Mouse (Mus musculus) heart, adult 2 months (tissue): ENCODE data around the gene Nckap5. TPM values are rescaled to one million over a fixed set of nuclear protein-coding genes. Genes with fewer than 3 reads are reported as not detected.

Source experiments
- DNase-seq, 2 experiments: peaks; one replicate each; pipeline ENCODE4 v3.0.0; 2021
- H3K27ac ChIP-seq: fragments of 200-600 bp; 2 replicates; pipeline ENCODE4 v1.8.1; 2022
- H3K27me3 ChIP-seq: fragments of 200-500 bp; 2 replicates; pipeline ENCODE4 v1.6.1; 2012; ENCODE audit warnings: mild to moderate bottlenecking, low read length, inconsistent platforms, mixed read lengths; ENCODE audit not compliant: control insufficient read depth, insufficient read depth
- H3K36me3 ChIP-seq: fragments of 200-500 bp; 2 replicates; pipeline ENCODE4 v1.6.1; 2012; ENCODE audit warnings: low read length, inconsistent platforms; ENCODE audit not compliant: control insufficient read depth, insufficient read depth
- H3K4me1 ChIP-seq: fragments of 200-500 bp; 2 replicates; pipeline ENCODE4 v1.6.1; 2011; ENCODE audit warnings: low read length; ENCODE audit not compliant: control insufficient read depth, insufficient read depth
- H3K4me3 ChIP-seq: fragments of 200-600 bp; 2 replicates; pipeline ENCODE4 v1.8.1; 2022
- H3K79me2 ChIP-seq: fragments of 200-500 bp; replicated peaks from 2 replicates; pipeline ENCODE4 v1.6.1; 2012; ENCODE audit warnings: mild to moderate bottlenecking, inconsistent platforms, low read length, moderate library complexity, mixed read lengths; ENCODE audit not compliant: control insufficient read depth, insufficient read depth
- H3K9ac ChIP-seq: fragments of 200-500 bp; 2 replicates; pipeline ENCODE4 v1.6.1; 2012; ENCODE audit warnings: low read depth, mild to moderate bottlenecking, control low read depth, inconsistent platforms, low read length, mixed read lengths
- CTCF ChIP-seq: fragments of 200-600 bp; IDR thresholded peaks from 2 replicates; pipeline ENCODE4 v1.8.1; 2022; ENCODE audit warnings: antibody characterized with exemption, mild to moderate bottlenecking, moderate library complexity
- EP300 ChIP-seq: fragments of 200-500 bp; IDR thresholded peaks from 2 replicates; pipeline ENCODE4 v1.6.1; 2011; ENCODE audit warnings: low read depth, low read length, control low read depth; ENCODE audit not compliant: insufficient read depth
- POLR2A ChIP-seq: fragments of 200-500 bp; IDR thresholded peaks from 2 replicates; pipeline ENCODE4 v1.6.1; 2011; ENCODE audit warnings: mild to moderate bottlenecking, low read depth, low read length, control low read depth; ENCODE audit not compliant: insufficient read depth
- WGBS: fragments of 180-500 bp; shearing (Covaris S2); methylation state at CpG from one replicate; pipeline ENCODE4 v1.1.7; 2018; 5-methylcytosine and 5-hydroxymethylcytosine counted together
- intact Hi-C: fragments of 180-260 bp; cut with DNase I; formaldehyde crosslinking; loops from one replicate; pipeline ENCODE4 v1.15.1; 2025
- polyA plus RNA-seq: library from polyadenylated mRNA; depleted of rRNA; stranded (reverse); fragments of >200 nt; gene quantifications from 2 replicates; pipeline ENCODE4 v1.2.3, GENCODE M21; 2012
- total RNA-seq, 2 experiments: library from RNA; stranded (reverse); gene quantifications; 2 replicates each; pipeline ENCODE4 v1.2.3; 2021

The Nckap5 gene
- total and polyA plus RNA-seq, 3 experiments, result 2.8 to 9.6 (median 6.0) TPM

DNA sequence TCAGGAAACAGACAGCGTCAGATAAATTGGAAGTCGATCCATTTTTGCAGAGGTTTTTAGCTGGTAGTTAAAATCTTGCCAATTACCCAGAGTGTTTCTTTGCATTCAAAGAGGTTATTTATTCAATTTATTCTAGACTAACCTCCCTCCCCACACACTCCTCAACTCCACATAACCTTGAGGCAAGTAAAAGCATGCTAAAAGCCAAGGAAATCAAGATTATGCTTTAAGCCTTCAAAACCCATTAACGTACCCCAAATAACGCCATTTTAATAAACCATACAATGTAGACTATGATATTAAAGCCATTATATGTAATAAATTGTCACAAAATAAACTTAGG is 129.7 kb downstream of the Nckap5 start:
- Histone ChIP-seq H3K4me1 (no peaks in the 10 kb centered on the region), H3K9ac (no peak overlapping the region), H3K36me3 (no peaks in the 10 kb centered on the region), H3K27me3 (no peaks in the 10 kb centered on the region), H3K27ac (no peak overlapping the region), H3K4me3 (no peak overlapping the region), H3K79me2 (no peaks in the 10 kb centered on the region)
- intact Hi-C loops, result no loop called here
- TF ChIP-seq EP300, result no peak
- no peak for TF ChIP-seq CTCF
- TF ChIP-seq POLR2A, result no peak
- DNase-seq, result no peak
- WGBS, result 81% methylated on average over 4 of the region's 4 CpGs

- WGBS, result 83% methylated on average over 8 of the region's 8 CpGs
- intact Hi-C loops, result no loop called here
- Histone ChIP-seq H3K79me2 (no peaks in the 10 kb centered on the region), H3K4me1 (no peaks in the 10 kb centered on the region), H3K36me3 (no peaks in the 10 kb centered on the region), H3K27me3 (no peaks in the 10 kb centered on the region), H3K4me3 (no peak overlapping the region), H3K9ac (no peak overlapping the region), H3K27ac (no peak overlapping the region)
- TF ChIP-seq POLR2A (no peak), EP300 (no peak), CTCF (no peak)
- DNase-seq, result no peak
These were observed 130.3 kb downstream of the Nckap5 start for GRCm38 (mm10) chr1:126700063-126700977.

- WGBS, result 87% methylated on average over 7 of the region's 7 CpGs
- intact Hi-C loops, result no loop called here
- no peak overlapping the region for H3K4me3 ChIP-seq
These were observed 137.0 kb downstream of the Nckap5 start for GRCm38 (mm10) chr1:126693585-126693984.

DNA sequence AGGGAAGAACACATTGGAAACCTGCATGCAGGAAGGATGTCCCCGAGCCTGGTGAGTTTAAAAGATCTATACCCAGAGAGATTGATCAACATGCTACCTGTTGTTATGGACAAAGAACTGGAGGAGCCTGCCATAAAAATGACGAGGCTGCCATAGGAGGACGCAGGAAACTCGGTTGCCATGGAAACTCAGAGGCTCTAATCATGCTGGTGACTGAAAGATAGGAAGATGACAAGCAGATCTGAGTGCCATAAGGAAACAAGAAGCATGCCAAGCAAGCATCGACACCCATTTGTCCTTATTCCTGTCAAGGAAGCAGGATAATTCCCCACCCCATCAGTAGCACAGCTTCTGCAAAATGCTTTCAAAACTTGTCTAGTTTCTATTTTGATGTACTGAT is 142.0 kb downstream of the Nckap5 start:
- Histone ChIP-seq H3K4me3 (no peak overlapping the region), H3K27ac (no peak overlapping the region)
- intact Hi-C loops, result no loop called here

More at GRCm38 (mm10) chr1:126693585-126693984, 137.0 kb downstream of the Nckap5 start:
- no peak overlapping the region for H3K27ac ChIP-seq
- H3K27me3 ChIP-seq, result no peaks in the 10 kb centered on the region
- no peaks in the 10 kb centered on the region for H3K79me2 ChIP-seq
- TF ChIP-seq CTCF (no peak), EP300 (no peak), POLR2A (no peak)
- no peak for DNase-seq
- H3K36me3 ChIP-seq, result no peaks in the 10 kb centered on the region
- no peak overlapping the region for H3K9ac ChIP-seq
- no peaks in the 10 kb centered on the region; the same call in 1 of the 2 replicates for H3K4me1 ChIP-seq

GRCm38 (mm10) chr1:126686678-126687077 is 143.9 kb downstream of the Nckap5 start:
- WGBS, result 94% methylated on average over 2 of the region's 2 CpGs
- no peak for TF ChIP-seq POLR2A
- TF ChIP-seq EP300, result no peak
- TF ChIP-seq CTCF, result no peak
- DNase-seq, result no peak
- Histone ChIP-seq H3K4me1 (no peaks in the 10 kb centered on the region), H3K36me3 (no peaks in the 10 kb centered on the region; the same call in 1 of the 2 replicates), H3K4me3 (no peak overlapping the region), H3K27ac (no peak overlapping the region), H3K27me3 (no peaks in the 10 kb centered on the region), H3K79me2 (no peaks in the 10 kb centered on the region), H3K9ac (no peak overlapping the region)
- intact Hi-C loops, result no loop called here

More for the DNA sequence above, 142.0 kb downstream of the Nckap5 start:
- TF ChIP-seq EP300 (no peak), POLR2A (no peak), CTCF (no peak)
- Histone ChIP-seq H3K4me1 (no peaks in the 10 kb centered on the region), H3K79me2 (no peaks in the 10 kb centered on the region), H3K9ac (no peak overlapping the region), H3K36me3 (no peaks in the 10 kb centered on the region; the same call in 1 of the 2 replicates), H3K27me3 (no peaks in the 10 kb centered on the region)
- no peak for DNase-seq
- WGBS, result 60% methylated on average over 5 of the region's 5 CpGs
